Mouse (Mus musculus): ENCODE results near the gene Nat8f7. TPM values are rescaled to one million over a fixed set of nuclear protein-coding genes. Genes with fewer than 3 reads are reported as not detected.
"Not testable (repeated sequence)": the region's sequence is repeated elsewhere in the genome, so short reads cannot be mapped to it uniquely, and the experiment has no call there.

Gene Nat8f7
- polyA plus RNA-seq (2016; fragmentation: Nextera tagmentation; extraction: Ambion mirVana): not detected in 2 replicates

GRCm38 (mm10) chr6:85713105-85713504 is at the start of gene Nat8f7:
Gene Nat8f7 (minus strand): TSS chr6:85713205.
- H3K36me3 ChIP-seq; H3K27ac ChIP-seq; H3K27me3 ChIP-seq (replicated peaks); H3K9me3 ChIP-seq (replicated peaks); H3K4me1 ChIP-seq; H3K9ac ChIP-seq; H3K4me3 ChIP-seq; ATAC-seq; H3K4me2 ChIP-seq: not testable (repeated sequence)
- 62% methylated on average over 10 of the region's 10 CpGs for WGBS (ENCODE audit: insufficient replicate concordance)

GRCm38 (mm10) chr6:85762678-85763077 is 49.7 kb upstream of the Nat8f7 start:
- 48% methylated on average over 2 of the region's 2 CpGs for WGBS (ENCODE audit: insufficient replicate concordance)
- H3K4me3 ChIP-seq: not testable (repeated sequence)

GRCm38 (mm10) chr6:85755705-85756249 is 42.8 kb upstream of the Nat8f7 start:
- 29% methylated on average over 3 of the region's 6 CpGs for WGBS (ENCODE audit: insufficient replicate concordance)
- ATAC-seq: not testable (repeated sequence)

More at GRCm38 (mm10) chr6:85762678-85763077, 49.7 kb upstream of the Nat8f7 start:
- H3K4me2 ChIP-seq; H3K9me3 ChIP-seq (replicated peaks); H3K36me3 ChIP-seq; H3K4me1 ChIP-seq; H3K27me3 ChIP-seq (replicated peaks); ATAC-seq; H3K9ac ChIP-seq; H3K27ac ChIP-seq: not testable (repeated sequence)

DNA sequence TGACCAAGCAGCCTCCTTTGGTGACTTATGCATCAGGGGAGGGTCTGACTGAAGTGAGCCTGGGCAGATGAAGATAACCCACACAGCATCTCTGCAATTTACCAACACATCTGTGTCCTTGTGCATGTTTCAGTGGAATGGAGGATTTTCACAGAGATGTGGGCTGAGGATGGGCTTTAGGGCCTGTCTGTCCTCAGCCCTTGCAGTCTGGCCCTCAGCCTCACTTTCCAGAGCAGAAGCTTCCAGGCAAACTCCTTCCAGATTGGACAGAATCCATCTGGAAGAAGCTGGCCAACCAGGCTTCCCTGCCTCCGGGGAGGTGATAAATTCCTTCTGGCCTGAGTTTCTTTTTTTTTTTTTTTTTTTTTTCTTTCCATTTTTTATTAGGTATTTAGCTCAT is 3.4 kb downstream of the Nat8f7 start:
- not testable (repeated sequence) for H3K4me3 ChIP-seq; H3K36me3 ChIP-seq; ATAC-seq; H3K27me3 ChIP-seq (replicated peaks); H3K4me1 ChIP-seq; H3K9ac ChIP-seq; H3K4me2 ChIP-seq; H3K9me3 ChIP-seq (replicated peaks); H3K27ac ChIP-seq
- WGBS (ENCODE audit: insufficient replicate concordance): 75% methylated on average over 1 of the region's 1 CpGs

More at GRCm38 (mm10) chr6:85755705-85756249, 42.8 kb upstream of the Nat8f7 start:
- H3K4me2 ChIP-seq; H3K4me1 ChIP-seq; H3K9me3 ChIP-seq (replicated peaks); H3K36me3 ChIP-seq; H3K9ac ChIP-seq; H3K4me3 ChIP-seq; H3K27me3 ChIP-seq (replicated peaks); H3K27ac ChIP-seq: not testable (repeated sequence)

DNA sequence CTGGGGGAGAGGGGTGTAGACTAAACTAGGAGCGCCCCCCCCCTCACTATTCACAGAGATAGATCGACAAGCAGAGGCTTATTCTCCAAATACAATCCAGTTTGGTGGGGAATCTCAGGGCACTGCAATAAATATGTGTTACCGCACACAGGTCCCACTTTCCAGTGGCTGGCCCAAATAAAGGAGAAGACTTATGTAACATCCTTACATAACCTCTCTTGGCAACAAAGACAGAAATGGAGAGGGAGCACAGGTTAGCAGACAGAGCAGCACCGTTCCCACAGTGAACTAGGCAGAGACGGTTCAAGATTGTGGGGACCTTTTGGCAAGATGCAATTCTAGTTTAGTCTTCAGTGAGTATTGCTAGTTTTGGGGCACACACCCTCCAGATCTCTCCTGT is 3.8 kb downstream of the Nat8f7 start:
- H3K9ac ChIP-seq; H3K27me3 ChIP-seq (replicated peaks); H3K27ac ChIP-seq; H3K4me1 ChIP-seq; H3K36me3 ChIP-seq; H3K9me3 ChIP-seq (replicated peaks); H3K4me2 ChIP-seq; H3K4me3 ChIP-seq; ATAC-seq: not testable (repeated sequence)
- 66% methylated on average over 5 of the region's 5 CpGs for WGBS (ENCODE audit: insufficient replicate concordance)

DNA sequence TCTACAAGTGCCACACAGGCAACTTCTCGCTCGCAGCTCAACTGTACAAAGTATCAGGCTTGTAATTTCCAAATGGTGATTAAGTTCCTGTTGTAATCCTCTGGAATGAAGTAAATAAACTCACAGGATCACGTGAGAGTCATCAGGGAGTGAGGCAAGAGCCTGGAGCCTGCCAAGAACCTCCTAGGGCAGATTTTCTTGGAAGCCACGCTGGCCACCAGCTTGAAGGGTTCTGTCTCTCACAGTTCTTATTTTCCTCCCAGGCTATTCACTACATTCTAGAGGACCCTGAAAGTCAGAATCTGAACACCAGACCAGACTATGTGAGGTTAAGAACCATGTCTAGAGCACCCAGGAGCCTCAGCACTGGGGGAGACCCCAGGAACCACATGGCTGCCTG is 11.1 kb downstream of the Nat8f7 start:
- not testable (repeated sequence) for H3K36me3 ChIP-seq; H3K4me3 ChIP-seq; H3K4me2 ChIP-seq; H3K4me1 ChIP-seq; H3K27ac ChIP-seq; ATAC-seq; H3K9ac ChIP-seq; H3K27me3 ChIP-seq (replicated peaks); H3K9me3 ChIP-seq (replicated peaks)
- 77% methylated on average over 2 of the region's 4 CpGs for WGBS (ENCODE audit: insufficient replicate concordance)

Small RNA genes lying within 50 kb of the gene (microRNA-seq; reads per million reads assigned to microRNA genes)
- gene Gm27317: not detected

Other genes with a start within 250 kb of the Nat8f7 start
- 0.01 and 0.06 TPM in 2 replicates for gene Fbxo41, start 210.2 kb downstream of the Nat8f7 start, polyA plus RNA-seq (2016; fragmentation: Nextera tagmentation; extraction: Ambion mirVana)
- not detected in 2 replicates for gene Egr4, start 199.6 kb downstream of the Nat8f7 start, polyA plus RNA-seq (2016; fragmentation: Nextera tagmentation; extraction: Ambion mirVana)
- 3.2 and 3.4 TPM in 2 replicates for gene Alms1, start 125.7 kb downstream of the Nat8f7 start, polyA plus RNA-seq (2016; fragmentation: Nextera tagmentation; extraction: Ambion mirVana)
- not detected in 2 replicates for gene Nat8f3, start 52.5 kb upstream of the Nat8f7 start, polyA plus RNA-seq (2016; fragmentation: Nextera tagmentation; extraction: Ambion mirVana)
- not detected in 2 replicates for gene Nat8f6, start 107.7 kb upstream of the Nat8f7 start, polyA plus RNA-seq (2016; fragmentation: Nextera tagmentation; extraction: Ambion mirVana)
- not detected in 2 replicates for gene Nat8f5, start 107.8 kb upstream of the Nat8f7 start, polyA plus RNA-seq (2016; fragmentation: Nextera tagmentation; extraction: Ambion mirVana)
- not detected in 2 replicates for gene Nat8, start 118.9 kb upstream of the Nat8f7 start, polyA plus RNA-seq (2016; fragmentation: Nextera tagmentation; extraction: Ambion mirVana)
- 0.04 TPM in 1 of 2 replicates, not detected in the other for gene Nat8f2, start 156.0 kb upstream of the Nat8f7 start, polyA plus RNA-seq (2016; fragmentation: Nextera tagmentation; extraction: Ambion mirVana)
- 0.81 and 1.2 TPM in 2 replicates for gene Nat8f4, start 191.7 kb upstream of the Nat8f7 start, polyA plus RNA-seq (2016; fragmentation: Nextera tagmentation; extraction: Ambion mirVana)
- gene Tprkb, start 198.7 kb upstream of the Nat8f7 start, polyA plus RNA-seq (2016; fragmentation: Nextera tagmentation; extraction: Ambion mirVana): 29.6 and 31.1 TPM in 2 replicates
- 3.4 and 4.5 TPM in 2 replicates for gene Nat8f1, start 202.5 kb upstream of the Nat8f7 start, polyA plus RNA-seq (2016; fragmentation: Nextera tagmentation; extraction: Ambion mirVana)
- gene Dusp11, start 248.5 kb upstream of the Nat8f7 start, polyA plus RNA-seq (2016; fragmentation: Nextera tagmentation; extraction: Ambion mirVana): 37.2 and 38.0 TPM in 2 replicates

Measured in liver, embryonic 12.5 days (tissue).